Mouse (Mus musculus) left cerebral cortex, adult 2 months (tissue): ENCODE measurements around the gene Ganab. TPM values are rescaled to one million over a fixed set of nuclear protein-coding genes. Genes with fewer than 3 reads are reported as not detected.
"Not testable (repeated sequence)": the region's sequence is repeated elsewhere in the genome, so short reads cannot be mapped to it uniquely, and the experiment has no call there.

ENCODE experiments used
- DNase-seq, 2 experiments: peaks; one replicate each; pipeline ENCODE4 v3.0.0; 2021 to 2022; ENCODE audit warnings: low spot score in 2 of 2, mixed read lengths in 1 of 2; ENCODE audit errors: extremely low spot score in 1 of 2
- H3K27ac ChIP-seq: fragments of 200-600 bp; 2 replicates; pipeline ENCODE4 v1.8.1; 2022
- H3K4me3 ChIP-seq: fragments of 200-600 bp; 2 replicates; pipeline ENCODE4 v1.8.1; 2022
- CTCF ChIP-seq: fragments of 200-600 bp; IDR thresholded peaks from 2 replicates; pipeline ENCODE4 v1.8.1; 2022; ENCODE audit warnings: antibody characterized with exemption, mild to moderate bottlenecking, moderate library complexity
- intact Hi-C: fragments of 180-260 bp; cut with DNase I; formaldehyde crosslinking; loops from one replicate; pipeline ENCODE4 v1.15.1; 2025
- total RNA-seq, 2 experiments: library from RNA; stranded (reverse); gene quantifications; 2 replicates each; pipeline ENCODE4 v1.2.3; 2021

The Ganab gene
- total RNA-seq, 2 experiments from 2014 or later = 96.4 to 104 TPM

DNA sequence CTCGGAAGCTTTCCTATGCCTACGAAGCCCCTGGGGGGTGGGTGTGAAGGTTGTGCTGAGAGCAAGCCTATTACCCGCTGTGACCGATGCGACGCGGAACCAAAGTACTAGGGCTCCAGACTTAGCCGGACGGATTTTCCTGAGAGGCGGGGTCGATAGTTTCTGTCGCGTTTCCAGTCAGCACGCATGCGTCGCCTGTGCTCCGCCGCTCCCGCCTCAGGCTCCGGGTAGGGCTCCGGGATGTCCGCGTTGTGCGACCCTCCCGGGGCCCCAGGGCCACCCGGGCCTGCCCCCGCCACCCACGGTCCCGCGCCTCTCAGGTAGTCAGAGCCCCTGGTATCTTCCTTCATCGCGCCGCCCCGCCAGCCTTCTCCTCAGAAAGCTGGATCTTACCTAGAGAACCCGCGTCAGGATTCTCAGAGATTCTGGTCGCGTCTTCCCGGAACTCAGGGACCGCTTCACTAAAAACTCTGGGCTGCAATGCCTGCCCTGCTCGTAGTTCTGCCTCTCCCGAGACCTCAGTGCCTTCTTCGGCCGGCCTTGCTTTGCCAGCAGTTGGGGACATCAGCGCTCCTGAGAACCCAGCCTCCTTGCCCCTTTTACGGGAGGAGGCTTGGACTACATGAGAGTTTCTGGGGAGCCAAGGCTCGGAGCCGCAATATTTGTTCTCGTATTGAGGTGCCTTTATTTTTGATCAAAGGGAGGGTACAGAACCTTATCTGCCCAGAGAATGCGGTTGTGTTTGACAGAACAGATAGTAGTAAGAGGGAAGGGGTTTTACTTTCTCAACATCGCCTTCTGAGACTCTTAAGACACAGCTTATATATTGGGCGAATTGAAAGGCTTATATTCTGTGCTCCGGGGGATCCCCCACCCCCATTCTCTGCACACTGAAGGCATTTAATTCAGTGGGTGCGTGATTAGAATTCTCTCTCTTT, 4.8 kb upstream of the Ganab start, which contains the start of gene Ints5:
Gene Ints5, plus strand, starts transcription at position 177 of the 938 bp plus-strand sequence.
- TF ChIP-seq CTCF = no peak
- peak; percentile 85 to 88 for DNase-seq
- peak within 1 kb of the TSS; percentile 81 for H3K27ac ChIP-seq
- H3K4me3 ChIP-seq = peak within 1 kb of the TSS; percentile 56
- intact Hi-C loops = no loop called here

DNA sequence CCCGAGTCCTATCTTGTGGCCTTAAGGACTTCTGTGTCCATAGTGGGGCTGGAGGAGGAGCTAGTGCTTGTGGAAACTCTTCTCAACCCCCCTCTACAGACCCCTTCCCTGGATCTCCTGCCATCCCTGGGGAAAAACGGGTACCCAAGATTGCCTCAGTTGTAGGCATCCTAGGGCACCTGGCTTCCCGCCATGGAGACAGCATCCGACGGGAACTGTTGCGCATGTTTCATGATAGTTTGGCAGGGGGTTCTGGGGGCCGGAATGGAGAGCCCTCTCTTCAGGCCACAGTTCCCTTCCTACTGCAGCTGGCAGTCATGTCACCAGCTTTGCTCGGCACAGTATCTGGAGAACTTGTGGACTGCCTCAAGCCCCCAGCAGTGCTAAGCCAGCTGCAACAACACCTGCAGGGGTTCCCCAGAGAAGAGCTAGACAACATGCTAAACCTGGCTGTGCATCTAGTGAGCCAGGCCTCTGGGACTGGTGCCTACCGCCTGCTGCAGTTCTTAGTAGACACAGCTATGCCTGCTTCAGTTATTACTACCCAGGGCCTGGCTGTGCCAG, 2.4 kb upstream of the Ganab start:
- no peak overlapping the region for H3K4me3 ChIP-seq
- H3K27ac ChIP-seq = no peak overlapping the region
- intact Hi-C loops = no loop called here
- DNase-seq = no peak
- TF ChIP-seq CTCF = no peak

DNA sequence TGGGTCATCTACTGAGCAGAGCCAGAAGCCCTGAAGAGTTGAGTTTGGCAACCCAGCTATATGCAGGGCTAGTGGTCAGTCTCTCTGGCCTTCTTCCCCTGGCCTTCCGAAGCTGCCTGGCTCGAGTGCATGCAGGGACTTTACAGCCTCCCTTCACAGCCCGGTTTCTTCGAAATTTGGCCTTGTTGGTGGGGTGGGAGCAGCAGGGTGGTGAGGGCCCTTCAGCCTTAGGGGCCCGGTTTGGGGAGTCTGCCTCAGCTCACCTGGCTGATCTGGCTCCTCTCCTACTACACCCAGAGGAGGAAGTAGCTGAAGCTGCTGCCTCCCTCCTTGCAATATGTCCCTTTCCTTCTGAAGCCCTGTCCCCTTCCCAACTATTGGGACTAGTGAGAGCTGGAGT, 1.6 kb upstream of the Ganab start:
- H3K27ac ChIP-seq, H3K4me3 ChIP-seq, DNase-seq, intact Hi-C loops: not testable (repeated sequence)

DNA sequence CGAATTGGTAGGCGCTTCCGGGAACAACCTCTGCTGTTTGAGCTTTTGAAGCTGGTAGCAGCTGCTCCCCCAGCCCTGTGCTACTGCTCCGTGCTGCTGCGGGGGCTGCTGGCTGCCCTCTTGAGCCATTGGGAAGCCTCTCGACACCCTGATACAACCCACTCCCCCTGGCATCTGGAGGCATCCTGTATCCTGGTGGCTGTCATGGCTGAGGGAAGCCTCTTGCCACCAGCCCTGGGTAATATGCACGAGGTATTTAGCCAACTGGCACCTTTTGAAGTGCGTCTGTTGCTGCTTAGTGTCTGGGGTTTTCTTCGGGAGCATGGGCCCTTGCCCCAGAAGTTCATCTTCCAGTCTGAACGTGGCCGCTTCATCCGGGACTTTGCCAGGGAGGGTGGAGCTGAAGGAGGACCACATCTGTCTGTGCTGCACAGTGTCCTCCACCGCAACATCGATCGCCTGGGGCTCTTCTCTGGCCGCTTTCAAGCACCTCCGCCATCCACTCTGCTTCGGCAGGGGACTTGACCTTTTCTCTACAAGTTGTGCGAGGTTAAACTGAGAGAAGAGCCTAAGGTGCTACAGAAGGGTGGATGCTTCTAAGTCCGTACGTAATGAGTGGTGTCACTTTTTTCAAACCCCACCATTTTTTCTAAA, 533 bp upstream of the Ganab start:
- peak overlapping the region; percentile 72 for H3K4me3 ChIP-seq
- peak overlapping the region; percentile 69 for H3K27ac ChIP-seq
- intact Hi-C loops = not testable (repeated sequence)
- DNase-seq = peak; percentile 36 to 37

DNA sequence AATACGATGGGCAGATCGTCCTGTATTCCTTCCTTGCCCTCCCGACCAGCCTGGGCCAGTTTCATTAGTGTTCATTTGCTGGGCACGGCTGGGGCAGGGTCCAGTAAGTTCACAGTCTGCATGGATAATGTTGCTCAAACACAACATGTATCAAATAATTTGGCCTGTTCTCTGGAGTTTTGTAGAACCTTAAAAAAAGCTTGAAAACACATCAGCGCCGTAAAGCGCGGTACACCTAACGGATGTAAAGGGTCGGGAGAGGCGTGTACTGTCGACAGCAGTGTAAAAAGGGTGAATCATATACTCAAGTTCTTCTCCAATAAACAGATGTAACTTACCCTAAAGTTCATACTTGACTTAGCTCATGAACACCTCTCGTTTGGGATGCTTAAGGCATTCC, 705 bp downstream of the Ganab start:
- intact Hi-C loops = no loop called here
- H3K4me3 ChIP-seq = peak overlapping the region; percentile 72
- DNase-seq = no peak

DNA sequence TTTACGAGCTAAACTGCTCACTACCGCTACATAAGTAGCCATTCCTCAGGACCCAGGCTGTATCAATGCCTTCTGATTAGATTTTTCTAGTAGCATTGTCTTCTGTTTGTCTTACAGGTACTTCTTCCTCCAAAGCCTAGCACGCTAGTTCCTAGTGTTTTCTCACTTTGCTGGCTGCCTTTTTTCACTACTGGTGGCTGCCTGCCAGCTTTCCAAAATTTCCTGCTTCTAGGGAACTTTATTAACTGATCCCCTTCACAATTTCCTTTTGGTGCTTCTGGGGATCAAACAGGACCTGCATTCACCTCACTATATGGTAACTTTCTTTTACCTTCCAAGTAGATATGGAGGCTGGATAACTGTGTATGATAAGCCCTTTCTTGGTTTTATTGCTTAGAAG, 1.2 kb downstream of the Ganab start:
- intact Hi-C loops = no loop called here
- Histone ChIP-seq H3K4me3 (peak overlapping the region; percentile 72), H3K27ac (no peak overlapping the region)
- TF ChIP-seq CTCF = no peak
- DNase-seq = no peak

More for the DNA sequence above, 705 bp downstream of the Ganab start:
- TF ChIP-seq CTCF = no peak
- H3K27ac ChIP-seq = peak overlapping the region; percentile 91

DNA sequence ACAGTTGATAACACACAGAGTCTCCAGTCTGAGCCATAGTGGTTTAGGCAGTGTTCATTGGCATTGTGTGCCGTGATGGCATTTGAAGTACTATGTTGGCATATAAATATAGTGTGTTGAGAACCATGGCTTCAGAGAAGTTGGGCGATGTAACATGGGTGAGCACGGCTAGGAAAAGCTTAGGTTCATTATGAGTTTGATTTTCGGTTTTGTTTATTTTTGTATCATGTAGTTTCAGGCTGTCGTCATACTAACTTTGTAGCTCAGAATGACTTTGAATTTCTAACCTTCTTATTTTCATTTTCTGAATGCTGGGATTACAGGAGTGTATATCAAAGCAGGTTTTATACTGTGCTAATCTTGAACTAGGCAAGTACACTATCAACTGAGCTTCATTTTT, 5.5 kb downstream of the Ganab start:
- no peak overlapping the region for H3K4me3 ChIP-seq
- intact Hi-C loops = no loop called here
- H3K27ac ChIP-seq = no peak overlapping the region
- DNase-seq = no peak
- TF ChIP-seq CTCF = no peak

DNA sequence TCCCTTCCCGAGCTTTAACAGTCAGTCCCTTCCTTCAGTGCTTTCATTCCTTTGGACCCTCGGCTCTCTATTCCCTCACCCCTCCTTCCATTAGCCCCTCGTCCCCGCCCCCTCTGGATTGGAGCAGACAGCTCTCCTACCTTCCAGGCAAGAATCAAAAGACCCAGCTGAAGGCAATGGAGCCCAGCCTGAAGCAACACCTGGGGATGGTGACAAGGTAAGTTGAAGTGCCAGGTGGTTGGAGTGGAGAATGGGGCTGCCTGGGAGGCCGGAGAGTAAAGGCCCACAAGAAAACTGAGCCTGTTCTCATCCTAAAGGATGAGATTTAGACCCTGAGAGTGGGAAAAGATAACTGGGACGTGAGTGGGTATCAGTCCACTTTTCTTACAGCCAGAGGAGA, 10.7 kb downstream of the Ganab start:
- intact Hi-C loops = no loop called here
- no peak overlapping the region for H3K4me3 ChIP-seq
- TF ChIP-seq CTCF = no peak
- no peak for DNase-seq
- H3K27ac ChIP-seq = peak overlapping the region; percentile 44

DNA sequence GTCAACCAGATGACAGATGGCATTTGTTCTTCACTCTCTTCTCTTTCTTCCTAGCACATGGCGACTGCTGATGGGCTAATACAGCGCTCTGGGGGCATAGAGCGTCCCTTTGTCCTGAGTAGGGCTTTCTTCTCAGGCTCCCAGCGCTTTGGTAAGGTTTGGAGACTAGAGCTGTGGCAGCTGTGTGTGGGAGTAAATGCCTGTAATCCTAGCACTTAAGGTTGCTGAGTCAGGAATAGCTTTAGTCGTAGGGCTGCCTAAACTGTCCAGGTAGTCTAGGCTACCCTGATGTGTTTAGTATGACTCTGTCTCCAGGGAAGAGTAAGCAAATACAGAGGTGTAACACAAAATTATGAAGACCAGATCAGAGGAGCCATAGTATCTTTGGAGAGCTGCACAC, 13.9 kb downstream of the Ganab start:
- no peak for TF ChIP-seq CTCF
- Histone ChIP-seq H3K27ac (peak overlapping the region; percentile 51), H3K4me3 (no peak overlapping the region)
- intact Hi-C loops = no loop called here
- no peak for DNase-seq

DNA sequence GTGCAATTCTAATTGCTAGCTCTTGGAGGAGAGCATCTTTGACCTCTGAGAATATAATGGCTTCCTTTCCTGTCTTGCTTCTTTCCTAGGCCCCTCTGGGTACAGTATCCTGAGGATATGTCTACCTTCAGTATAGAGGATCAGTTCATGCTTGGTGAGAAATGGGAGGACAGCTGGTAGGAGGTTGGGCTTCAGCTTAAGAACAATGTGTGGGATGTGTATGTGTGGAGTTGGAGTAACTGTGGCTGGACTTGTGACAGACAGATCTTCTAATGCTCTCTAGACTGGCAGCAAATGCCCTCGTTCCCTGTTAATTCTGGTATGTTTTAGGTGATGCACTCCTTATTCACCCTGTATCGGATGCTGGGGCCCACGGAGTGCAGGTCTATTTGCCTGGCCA, 16.3 kb downstream of the Ganab start:
- no peak for TF ChIP-seq CTCF
- DNase-seq = no peak
- peak overlapping the region; percentile 6; the same call in 1 of the 2 replicates for H3K27ac ChIP-seq
- no peak overlapping the region for H3K4me3 ChIP-seq
- intact Hi-C loops = no loop called here

DNA sequence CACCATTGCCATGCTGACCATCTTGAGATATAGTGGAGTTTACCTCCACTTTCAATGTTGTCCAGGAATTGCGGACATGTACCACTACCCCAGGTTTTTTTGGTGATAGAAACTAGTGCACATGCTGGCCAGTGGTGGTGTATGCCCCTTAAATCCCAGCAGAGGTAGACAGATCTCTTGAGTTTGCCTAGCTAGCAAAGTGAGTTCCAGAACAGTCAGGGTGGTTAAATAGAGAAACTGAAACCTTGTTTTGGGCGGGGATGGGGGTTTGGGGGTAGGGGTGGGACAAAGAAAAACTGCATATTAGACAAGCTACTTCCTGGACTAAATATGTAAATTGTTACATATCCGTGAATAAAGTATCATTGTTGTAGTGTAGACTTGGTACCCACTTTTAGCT, 21.1 kb downstream of the Ganab start:
- no peak overlapping the region for H3K4me3 ChIP-seq
- H3K27ac ChIP-seq = no peak overlapping the region
- intact Hi-C loops = no loop called here

DNA sequence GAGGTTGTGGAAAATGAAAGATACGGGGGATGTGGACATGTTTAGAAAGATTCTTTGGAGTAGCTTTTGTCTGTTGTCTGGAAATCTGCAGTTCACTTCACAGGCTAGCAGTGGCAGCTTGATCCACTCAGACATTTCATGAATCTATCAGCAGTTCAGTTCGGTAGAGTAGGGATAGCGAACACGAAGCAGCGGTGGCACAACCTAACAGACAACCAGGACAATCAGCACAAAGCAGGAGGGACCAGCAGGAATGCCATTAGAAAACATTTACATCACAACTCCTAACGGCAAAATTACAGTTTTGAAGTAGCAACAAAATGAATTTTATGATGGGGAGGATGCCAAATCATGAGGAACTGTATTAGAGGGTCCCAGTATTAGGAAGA, 21.8 kb downstream of the Ganab start:
- H3K4me3 ChIP-seq = peak overlapping the region; percentile 59
- DNase-seq = no peak
- intact Hi-C loops = no loop called here
- H3K27ac ChIP-seq = peak overlapping the region; percentile 90
- TF ChIP-seq CTCF = no peak

More for the DNA sequence above, 21.1 kb downstream of the Ganab start:
- no peak for DNase-seq
- TF ChIP-seq CTCF = no peak
